Mouse (Mus musculus) liver, postnatal 0 days (tissue): Measurements from ENCODE around the gene Bhlha15. TPM values are rescaled to one million over a fixed set of nuclear protein-coding genes. Genes with fewer than 3 reads are reported as not detected.

Experiments
- ATAC-seq: fragments of 200-750 bp; cut with Nextera tagmentation; 2 replicates; pipeline ENCODE4 v1.8.0; 2017; ENCODE audit warnings: mild to moderate bottlenecking, moderate library complexity
- DNase-seq: peaks from one replicate; pipeline ENCODE4 v3.0.0-alpha.2; 2016
- H3K27ac ChIP-seq: fragments of 300-500 bp; sonication (generic); 2 replicates; pipeline ENCODE4 v1.5.1; 2014; ENCODE audit warnings: antibody characterized with exemption, moderate library complexity, mild to moderate bottlenecking, low read depth
- H3K27me3 ChIP-seq: fragments of 300-500 bp; sonication (generic); 2 replicates; pipeline ENCODE4 v1.6.1; 2014; ENCODE audit warnings: low read length, control low read depth, mixed read lengths; ENCODE audit not compliant: insufficient read depth
- H3K36me3 ChIP-seq: fragments of 300-500 bp; sonication (generic); replicated peaks from 2 replicates; pipeline ENCODE4 v1.6.1; 2014; ENCODE audit warnings: mild to moderate bottlenecking, control low read depth, low read length, moderate library complexity, mixed read lengths; ENCODE audit not compliant: insufficient read depth
- H3K4me1 ChIP-seq: fragments of 300-500 bp; sonication (generic); 2 replicates; pipeline ENCODE4 v1.6.1; 2014; ENCODE audit warnings: antibody characterized with exemption, mild to moderate bottlenecking, control low read depth; ENCODE audit not compliant: insufficient read depth
- H3K4me2 ChIP-seq: fragments of 300-500 bp; sonication (generic); 2 replicates; pipeline ENCODE4 v1.6.1; 2014; ENCODE audit warnings: low read depth, mild to moderate bottlenecking, low read length, moderate library complexity, mixed read lengths
- H3K4me3 ChIP-seq: fragments of 300-500 bp; sonication (generic); 2 replicates; pipeline ENCODE4 v1.5.1; 2014; ENCODE audit warnings: low read depth, low read length
- H3K9ac ChIP-seq: fragments of 300-500 bp; sonication (generic); replicated peaks from 2 replicates; pipeline ENCODE4 v1.6.1; 2014; ENCODE audit warnings: mild to moderate bottlenecking, moderate library complexity
- H3K9me3 ChIP-seq: fragments of 300-500 bp; sonication (generic); 2 replicates; pipeline ENCODE4 v1.6.1; 2016; ENCODE audit warnings: mild to moderate bottlenecking, control low read depth, low read length, mixed read lengths
- CTCF ChIP-seq: sonication (generic); IDR thresholded peaks from 2 replicates; pipeline ENCODE4 v1.5.1; 2016; ENCODE audit warnings: antibody characterized with exemption, low read depth
- EP300 ChIP-seq: IDR thresholded peaks from 2 replicates; pipeline ENCODE4 v1.6.1; 2016; ENCODE audit warnings: antibody characterized with exemption, low read depth, mild to moderate bottlenecking
- WGBS: fragments of 180-500 bp; shearing (Covaris S2); extraction: QIAGEN DNeasy Blood & Tissue Kit; methylation state at CpG from one replicate; pipeline ENCODE4 v1.1.7; 2014; ENCODE audit not compliant: insufficient replicate concordance; 5-methylcytosine and 5-hydroxymethylcytosine counted together
- polyA plus RNA-seq: library from polyadenylated mRNA; unstranded; fragments of >200 nt; fragmentation: Nextera tagmentation; extraction: Ambion mirVana; gene quantifications from 2 replicates; pipeline ENCODE4 v1.2.1, GENCODE M21; 2015

Gene Bhlha15
- polyA plus RNA-seq, 1 experiment from 2014 or later: 0.16 TPM

DNA sequence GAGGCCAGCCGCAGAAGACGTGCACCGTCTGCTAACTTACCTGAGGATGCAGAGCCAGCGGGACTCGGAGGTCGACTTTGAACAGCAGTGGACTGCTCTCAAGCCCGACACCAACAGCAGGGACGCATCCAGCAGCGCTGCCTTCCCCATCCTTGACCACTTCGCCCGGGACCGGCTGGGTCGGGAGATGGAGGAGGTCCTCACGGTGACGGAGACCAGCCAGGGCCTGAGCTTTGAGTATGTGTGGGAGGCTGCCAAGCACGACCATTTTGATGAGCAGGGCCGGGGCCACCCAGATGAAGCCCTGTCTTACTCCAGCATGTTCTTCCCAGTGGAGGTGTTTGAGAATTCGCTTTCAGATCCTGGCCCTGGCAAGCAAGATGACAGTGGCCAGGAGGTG, 16.4 kb upstream of the Bhlha15 start:
- Histone ChIP-seq H3K27ac (no peak overlapping the region), H3K4me1 (no peaks in the 10 kb centered on the region), H3K36me3 (peaks cover 57% of the 10 kb centered on the region), H3K4me3 (no peak overlapping the region), H3K27me3 (no peaks in the 10 kb centered on the region), H3K4me2 (no peak overlapping the region), H3K9me3 (no peaks in the 10 kb centered on the region), H3K9ac (no peak overlapping the region)
- 95% methylated on average over 18 of the region's 18 CpGs for WGBS
- ATAC-seq: no peak
- DNase-seq: no peak
- TF ChIP-seq CTCF (no peak), EP300 (no peak)

DNA sequence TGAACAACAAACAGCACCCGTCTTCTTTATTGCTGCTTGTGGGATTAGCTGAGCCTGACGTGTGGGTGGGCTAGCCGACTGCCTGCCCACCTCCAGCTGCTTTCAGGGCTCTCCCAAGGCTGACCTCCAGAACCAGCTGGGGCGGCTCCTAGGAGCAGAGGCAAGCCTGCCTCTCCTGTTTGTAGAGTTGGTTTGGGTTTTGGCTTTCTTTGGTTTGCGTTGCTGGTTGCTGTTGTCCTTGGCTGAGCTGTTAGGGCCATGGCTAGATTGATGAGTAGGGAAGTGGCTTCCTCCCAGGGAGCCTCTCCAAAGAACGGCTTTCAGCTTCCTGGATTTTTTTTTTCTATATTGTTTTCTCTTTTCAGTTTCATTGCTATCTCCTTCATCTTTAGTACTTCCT, 11.9 kb upstream of the Bhlha15 start:
- Histone ChIP-seq H3K4me2 (no peak overlapping the region), H3K27me3 (no peaks in the 10 kb centered on the region), H3K27ac (no peak overlapping the region), H3K9ac (no peak overlapping the region), H3K4me3 (no peak overlapping the region), H3K4me1 (no peaks in the 10 kb centered on the region), H3K36me3 (peaks cover 33% of the 10 kb centered on the region), H3K9me3 (no peaks in the 10 kb centered on the region)
- ATAC-seq (no peak), DNase-seq (no peak)
- 61% methylated on average over 6 of the region's 6 CpGs for WGBS
- TF ChIP-seq EP300 (no peak), CTCF (no peak)

DNA sequence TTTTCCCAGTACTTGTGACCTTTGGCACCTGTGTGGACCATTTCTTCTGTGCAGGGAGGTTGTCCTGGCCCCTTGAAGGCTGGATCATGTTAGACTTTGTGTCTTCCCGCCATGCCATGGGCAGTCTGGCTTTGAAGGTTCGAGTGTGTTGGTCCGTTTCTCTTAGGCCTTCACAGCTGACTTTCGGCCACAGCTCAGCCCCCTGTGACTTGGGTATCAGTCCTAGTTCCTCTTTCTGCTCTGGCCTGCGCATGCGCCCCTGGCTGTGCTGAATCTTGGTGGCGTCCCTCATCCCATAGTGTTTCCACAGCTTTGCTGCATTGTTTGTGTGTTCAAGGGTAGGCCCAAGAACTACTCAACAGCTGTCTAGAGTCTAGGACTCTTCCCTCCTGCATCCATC, 8.8 kb upstream of the Bhlha15 start:
- DNase-seq: peak; percentile 67
- WGBS: 45% methylated on average over 7 of the region's 7 CpGs
- TF ChIP-seq CTCF (no peak), EP300 (no peak)
- Histone ChIP-seq H3K27ac (0 out of 2 replicates have a peak overlapping the region, but pooled peaks have one; percentile 11), H3K36me3 (peaks cover 19% of the 10 kb centered on the region), H3K9me3 (no peaks in the 10 kb centered on the region), H3K9ac (no peak overlapping the region), H3K4me1 (no peaks in the 10 kb centered on the region), H3K4me3 (no peak overlapping the region), H3K4me2 (no peak overlapping the region), H3K27me3 (no peaks in the 10 kb centered on the region)
- ATAC-seq: peak; percentile 31; the same call in 1 of the 2 replicates

DNA sequence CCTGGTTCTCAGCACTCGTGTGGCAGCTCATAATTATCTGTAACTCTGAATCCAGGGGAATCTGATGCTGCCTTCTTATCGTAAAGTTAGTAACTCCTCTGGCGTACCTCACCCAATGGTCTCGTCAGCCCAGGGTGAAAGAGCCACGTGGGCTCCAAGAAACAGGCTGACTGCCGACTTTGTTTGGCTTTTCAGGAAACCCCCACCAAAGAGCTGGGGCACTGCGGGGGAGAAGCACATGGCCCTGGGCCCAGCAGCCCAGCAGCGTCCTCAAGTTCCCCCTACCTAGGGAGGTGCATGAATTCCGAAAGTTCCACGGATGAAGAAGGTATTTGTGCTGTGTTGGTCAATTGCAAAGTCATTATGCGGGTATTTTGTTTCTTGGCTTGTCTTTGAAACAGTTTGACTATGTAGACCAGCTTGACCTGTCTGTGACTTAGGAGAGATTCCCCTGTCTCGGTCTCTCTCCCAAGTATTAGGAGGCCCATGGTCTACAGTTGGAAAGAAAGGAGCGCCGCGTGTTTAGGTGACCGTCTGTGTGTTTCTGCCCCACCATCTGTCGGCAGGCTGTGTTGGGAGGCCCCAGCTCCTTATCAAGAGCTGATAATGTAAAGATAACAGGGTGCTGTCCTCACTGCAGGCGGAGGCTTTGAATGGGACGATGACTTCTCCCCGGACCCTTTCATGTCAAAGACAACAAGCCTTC, 7.4 kb upstream of the Bhlha15 start:
- H3K27ac ChIP-seq: no peak overlapping the region
- ATAC-seq (no peak), DNase-seq (no peak)
- H3K4me1 ChIP-seq: no peaks in the 10 kb centered on the region
- TF ChIP-seq EP300 (no peak), CTCF (no peak)
- no peaks in the 10 kb centered on the region for H3K9me3 ChIP-seq
- H3K4me2 ChIP-seq: no peak overlapping the region
- no peaks in the 10 kb centered on the region for H3K27me3 ChIP-seq
- WGBS: 54% methylated on average over 20 of the region's 20 CpGs
- H3K9ac ChIP-seq: no peak overlapping the region
- H3K4me3 ChIP-seq: no peak overlapping the region
- H3K36me3 ChIP-seq: peaks cover 17% of the 10 kb centered on the region

DNA sequence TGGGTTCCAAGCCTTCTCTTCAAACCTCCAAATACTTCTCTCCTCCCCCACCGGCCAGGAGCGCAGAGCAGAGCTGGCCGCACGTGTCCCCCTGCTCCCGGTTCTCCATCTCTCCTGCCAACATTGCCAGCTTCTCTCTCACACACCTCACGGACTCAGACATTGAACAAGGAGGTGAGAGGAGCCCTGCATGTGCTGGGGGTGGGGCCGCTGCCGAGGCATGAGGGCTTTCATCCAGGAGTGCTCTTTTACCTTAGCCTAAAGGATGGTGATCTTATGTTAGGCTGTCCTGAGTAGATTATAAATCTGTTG, 6.9 kb upstream of the Bhlha15 start:
- no peak overlapping the region for H3K4me2 ChIP-seq

DNA sequence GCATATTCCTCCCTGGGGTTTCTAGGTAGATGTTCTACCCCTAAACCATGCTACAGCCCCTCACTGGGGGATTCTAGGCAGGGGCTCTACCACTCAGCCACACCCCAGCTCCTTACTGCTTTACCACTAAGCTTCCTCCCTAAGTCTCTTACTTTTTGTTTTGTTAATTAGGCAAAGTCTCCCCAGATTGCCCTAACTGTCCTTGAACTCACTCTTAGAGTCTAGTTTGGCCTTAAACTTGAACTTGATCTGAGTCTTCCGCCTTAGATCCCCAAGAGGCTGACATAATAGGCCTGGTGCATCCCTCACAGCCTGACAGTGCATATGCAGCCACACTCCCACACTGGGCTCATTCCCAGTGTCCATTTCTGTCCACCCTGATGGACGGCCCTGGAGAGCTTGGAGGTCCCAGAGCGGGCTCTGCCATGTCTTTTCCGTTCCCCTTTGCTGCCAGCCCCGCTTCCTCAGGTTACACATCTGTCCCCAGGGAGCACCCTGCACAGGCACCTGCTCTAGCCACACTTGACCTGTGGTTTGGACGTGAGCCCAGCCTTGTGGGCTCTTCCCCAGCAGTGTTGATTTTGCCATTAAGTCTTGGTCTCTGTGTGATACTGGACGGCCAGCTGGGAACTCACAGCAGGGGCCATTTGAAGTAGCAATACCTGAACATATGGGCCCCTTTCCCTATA, 6.3 kb upstream of the Bhlha15 start:
- 62% methylated on average over 7 of the region's 7 CpGs for whole genome bisulfite sequencing
- Histone ChIP-seq H3K4me3 (no peak overlapping the region), H3K27me3 (no peaks in the 10 kb centered on the region), H3K36me3 (peaks cover 17% of the 10 kb centered on the region), H3K4me2 (no peak overlapping the region), H3K27ac (no peak overlapping the region), H3K9ac (no peak overlapping the region), H3K4me1 (0 out of 2 replicates have a peak, but pooled peaks cover 3% of the 10 kb centered on the region), H3K9me3 (no peaks in the 10 kb centered on the region)
- TF ChIP-seq EP300: no peak
- TF ChIP-seq CTCF: no peak
- DNase-seq: no peak
- ATAC-seq: no peak

More for the DNA sequence above, 6.9 kb upstream of the Bhlha15 start:
- DNase-seq (no peak), ATAC-seq (no peak)
- Histone ChIP-seq H3K36me3 (peaks cover 17% of the 10 kb centered on the region), H3K4me3 (no peak overlapping the region), H3K27me3 (no peaks in the 10 kb centered on the region), H3K4me1 (no peaks in the 10 kb centered on the region), H3K9ac (no peak overlapping the region), H3K9me3 (no peaks in the 10 kb centered on the region), H3K27ac (no peak overlapping the region)
- 75% methylated on average over 8 of the region's 8 CpGs for WGBS
- TF ChIP-seq EP300: no peak
- TF ChIP-seq CTCF: no peak
